ENCODE assay signal across 17 mouse cellular contexts in the genomic region with DNA sequence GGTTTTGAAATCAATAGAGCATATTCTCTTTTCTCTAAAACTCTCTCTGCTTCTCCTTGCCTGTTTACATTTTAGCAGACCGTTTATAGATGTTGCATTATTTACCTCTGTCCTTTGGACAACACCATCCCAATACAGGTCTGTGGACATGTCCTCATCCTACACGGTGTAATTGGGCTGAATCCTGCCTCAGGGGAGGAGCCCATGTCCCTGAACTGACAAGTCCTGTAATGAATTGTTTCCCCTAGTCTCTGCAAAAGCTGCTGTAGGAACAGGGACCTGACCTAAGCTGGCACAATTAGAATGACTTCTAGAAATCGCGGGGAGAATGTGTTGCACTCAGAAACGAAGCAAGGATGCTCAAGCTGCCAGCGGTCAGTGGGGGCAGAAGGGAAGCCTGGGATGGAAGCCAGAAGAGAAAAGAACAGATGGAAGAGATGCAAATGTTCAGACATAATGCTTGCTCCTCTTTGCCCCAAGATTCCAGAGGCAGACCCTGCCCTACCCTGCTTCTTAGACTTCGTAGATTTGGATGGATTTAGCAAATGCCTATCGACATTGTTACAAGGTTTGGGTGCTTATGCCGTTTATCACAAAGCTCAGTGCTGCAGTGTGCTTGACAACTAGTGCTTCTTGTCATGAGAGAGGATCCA.
DNase-seq lines count a peak whose midpoint lies in the region; ATAC-seq and TF ChIP-seq lines count a peak whose summit lies in the region.
"Had no signal": no experiment of that assay in that cellular context is flagged by ENCODE, and none has a peak within 500 bp of the region (broad histone marks: within the 10 kb centered on the region; RNA-seq: fewer than 3 reads in every experiment).

No protein-coding gene starts in this region.

- peak; percentile 67 for ATAC-seq in forebrain, postnatal 0 days
- ATAC-seq: inflammation-experienced regulatory T-cells, adult 6 months had no signal

- H3K4me2 ChIP-seq in forebrain, postnatal 0 days (ENCODE audit: low read depth) = peak overlapping the region; percentile 1; the same call in 1 of the 2 replicates
- H3K4me2 ChIP-seq: embryonic facial prominence, embryonic 12.5 days; heart, embryonic 15.5 days; neural tube, embryonic 13.5 days; stomach, embryonic 15.5 days had no signal

- TF ChIP-seq CTCF in forebrain, postnatal 0 days (IDR thresholded peaks at IDR 0.05; ENCODE audit: low read depth) = no peak

- H3K4me3 ChIP-seq in forebrain, postnatal 0 days (ENCODE audit: low read depth, low read length) = no peak overlapping the region
- H3K4me3 ChIP-seq: embryonic facial prominence, embryonic 12.5 days; heart, embryonic 15.5 days; left cerebral cortex, adult 2 months; neural tube, embryonic 13.5 days; stomach, embryonic 15.5 days had no signal

- H3K27me3 ChIP-seq in forebrain, postnatal 0 days (ENCODE audit: insufficient read depth, low read length) = no peaks in the 10 kb centered on the region
- H3K27me3 ChIP-seq: embryonic facial prominence, embryonic 12.5 days; heart, embryonic 15.5 days; neural tube, embryonic 13.5 days; stomach, embryonic 15.5 days had no signal

- H3K27ac ChIP-seq in forebrain, postnatal 0 days (ENCODE audit: low read depth, low read length) = no peak overlapping the region
- H3K27ac ChIP-seq: embryonic facial prominence, embryonic 12.5 days; heart, embryonic 15.5 days; kidney, postnatal 0 days; left cerebral cortex, adult 2 months; neural tube, embryonic 13.5 days; stomach, embryonic 15.5 days had no signal

- peaks cover 4% of the 10 kb centered on the region; the same call in 1 of the 2 replicates for H3K4me1 ChIP-seq in forebrain, postnatal 0 days (ENCODE audit: insufficient read depth)
- H3K4me1 ChIP-seq: embryonic facial prominence, embryonic 12.5 days; heart, embryonic 15.5 days; neural tube, embryonic 13.5 days; stomach, embryonic 15.5 days had no signal

- no peak overlapping the region for H3K9ac ChIP-seq in forebrain, postnatal 0 days
- H3K9ac ChIP-seq: embryonic facial prominence, embryonic 12.5 days; heart, embryonic 15.5 days; neural tube, embryonic 13.5 days; stomach, embryonic 15.5 days had no signal

- 52% methylated on average over 9 of the region's 9 CpGs for WGBS in forebrain, postnatal 0 days

- H3K36me3 ChIP-seq in forebrain, postnatal 0 days (ENCODE audit: insufficient read depth) = no peaks in the 10 kb centered on the region
- H3K36me3 ChIP-seq: embryonic facial prominence, embryonic 12.5 days; heart, embryonic 15.5 days; neural tube, embryonic 13.5 days; stomach, embryonic 15.5 days had no signal

- DNase-seq in layer of hippocampus, postnatal 14 days (ENCODE audit: low spot score in 2 of 2) = peak; percentile 7 to 20
- DNase-seq in layer of hippocampus, adult 9-10 months (ENCODE audit: low spot score) = no peak
- DNase-seq in brain, adult 2 months (ENCODE audit: low read depth, low spot score) = peak; percentile 65
- DNase-seq in cerebellum, adult 11-12 months = peak; percentile 32
- DNase-seq in forebrain, postnatal 0 days = peak; percentile 24
- DNase-seq in heart, postnatal 4 days = no peak
- DNase-seq in ovary, postnatal 10 days (ENCODE audit: low spot score) = no peak
- DNase-seq: liver; right cerebral cortex, postnatal 4 days; thymus, postnatal 36 days had no signal

- H3K9me3 ChIP-seq in forebrain, postnatal 0 days (ENCODE audit: low read length) = no peaks in the 10 kb centered on the region
- H3K9me3 ChIP-seq: embryonic facial prominence, embryonic 12.5 days; heart, embryonic 15.5 days; neural tube, embryonic 13.5 days; stomach, embryonic 15.5 days had no signal

Comparison
In these comparisons a context has a peak if more than half of its experiments do, and no peak if none do; other contexts are left out.
1. DNase-seq: peak in layer of hippocampus, postnatal 14 days (2 of 2), brain, adult 2 months (single experiment), cerebellum, adult 11-12 months (single experiment) and forebrain, postnatal 0 days (single experiment); none in layer of hippocampus, adult 9-10 months (single experiment), heart, postnatal 4 days (single experiment) and ovary, postnatal 10 days (single experiment).